Mouse (Mus musculus) cerebellum, adult 2 months (tissue): ENCODE data around the gene Cadps.

Experiments
- CTCF ChIP-seq: fragments of 200-500 bp; IDR thresholded peaks from 2 replicates; pipeline ENCODE4 v1.5.1; 2011; ENCODE audit warnings: low read depth, mild to moderate bottlenecking, control low read depth, low read length, moderate library complexity, borderline replicate concordance; ENCODE audit not compliant: insufficient read depth
- POLR2A ChIP-seq: fragments of 200-500 bp; IDR thresholded peaks from 2 replicates; pipeline ENCODE4 v1.6.1; 2011; ENCODE audit warnings: low read length, control low read depth, borderline replicate concordance; ENCODE audit not compliant: insufficient read depth

DNA sequence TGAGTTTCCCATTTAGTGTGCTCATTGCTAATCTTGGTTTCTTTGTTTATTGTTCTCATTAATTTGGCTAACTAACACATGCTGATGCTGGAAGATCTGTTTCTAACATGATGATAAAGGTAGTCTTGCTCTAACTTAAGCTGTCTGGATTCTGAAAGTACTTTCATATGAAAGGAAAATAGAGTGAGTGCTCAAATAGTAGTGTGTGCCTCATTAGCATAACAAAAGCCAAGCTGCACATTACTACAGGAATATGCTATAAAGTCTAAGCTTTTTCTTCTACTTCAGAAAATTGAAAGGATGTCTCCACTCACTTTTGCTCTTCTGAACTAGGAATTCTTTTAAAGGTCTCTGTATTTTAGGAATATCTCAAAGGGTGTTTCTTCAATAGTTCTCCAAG is 15.4 kb upstream of the Cadps start:
- TF ChIP-seq CTCF (no peak), POLR2A (no peak)
